Mouse (Mus musculus) heart, embryonic 14.5 days (tissue): ENCODE measurements around the gene Map3k3. TPM values are rescaled to one million over a fixed set of nuclear protein-coding genes. Genes with fewer than 3 reads are reported as not detected.

Source experiments
- ATAC-seq: fragments of 200-750 bp; cut with Nextera tagmentation; 2 replicates; pipeline ENCODE4 v1.8.0; 2017; ENCODE audit warnings: low read depth, moderate TSS enrichment; ENCODE audit not compliant: insufficient number of reproducible peaks, insufficient read depth, low FRiP score
- H3K27ac ChIP-seq, 2 experiments: fragments of 200-500 bp in 1 of 2; fragments of 300-500 bp in 1 of 2; sonication (generic) in 1 of 2; replicated peaks in 1 of 2; 2 replicates each; pipeline ENCODE4 v1.5.1; 2012 to 2014; ENCODE audit warnings: low read depth in 2 of 2, low read length in 2 of 2, control low read depth in 1 of 2, mild to moderate bottlenecking in 1 of 2, mixed read lengths in 1 of 2; ENCODE audit not compliant: control insufficient read depth in 1 of 2, insufficient read depth in 1 of 2
- H3K27me3 ChIP-seq: fragments of 300-500 bp; sonication (generic); 2 replicates; pipeline ENCODE4 v1.6.1; 2014; ENCODE audit warnings: mild to moderate bottlenecking, low read length, control low read depth; ENCODE audit not compliant: control insufficient read depth, insufficient read depth
- H3K36me3 ChIP-seq: fragments of 300-500 bp; sonication (generic); 2 replicates; pipeline ENCODE4 v1.6.1; 2014; ENCODE audit warnings: mild to moderate bottlenecking, control low read depth, low read length, mixed read lengths; ENCODE audit not compliant: control insufficient read depth, insufficient read depth
- H3K4me1 ChIP-seq, 2 experiments: fragments of 200-500 bp in 1 of 2; fragments of 300-500 bp in 1 of 2; sonication (generic) in 1 of 2; 2 replicates each; pipeline ENCODE4 v1.6.1; 2012 to 2014; ENCODE audit warnings: low read length in 2 of 2, control low read depth in 1 of 2, mixed read lengths in 1 of 2; ENCODE audit not compliant: control insufficient read depth in 2 of 2, insufficient read depth in 2 of 2
- H3K4me2 ChIP-seq: fragments of 300-500 bp; sonication (generic); 2 replicates; pipeline ENCODE4 v1.6.1; 2014; ENCODE audit warnings: mild to moderate bottlenecking, low read length
- H3K4me3 ChIP-seq, 2 experiments: fragments of 200-500 bp in 1 of 2; fragments of 300-500 bp in 1 of 2; sonication (generic) in 1 of 2; 2 replicates each; pipeline ENCODE4 v1.5.1; 2012 to 2014; ENCODE audit warnings: low read length in 2 of 2, mild to moderate bottlenecking in 2 of 2, control low read depth in 1 of 2, low read depth in 1 of 2, moderate library complexity in 1 of 2; ENCODE audit not compliant: control insufficient read depth in 1 of 2, insufficient read depth in 1 of 2
- H3K9ac ChIP-seq: fragments of 300-500 bp; sonication (generic); 2 replicates; pipeline ENCODE4 v1.6.1; 2014; ENCODE audit warnings: mild to moderate bottlenecking, low read length
- H3K9me3 ChIP-seq: fragments of 300-500 bp; sonication (generic); 2 replicates; pipeline ENCODE4 v1.6.1; 2016; ENCODE audit warnings: low read length, control low read depth; ENCODE audit not compliant: control insufficient read depth
- WGBS: fragments of 180-500 bp; shearing (Covaris S2); extraction: QIAGEN DNeasy Blood & Tissue Kit; methylation state at CpG from one replicate; pipeline ENCODE4 v1.1.7; 2014; 5-methylcytosine and 5-hydroxymethylcytosine counted together
- polyA plus RNA-seq: library from polyadenylated mRNA; unstranded; fragments of >200 nt; fragmentation: Nextera tagmentation; extraction: Ambion mirVana; gene quantifications from 2 replicates; pipeline ENCODE4 v1.2.1, GENCODE M21; 2014

Gene Map3k3
- polyA plus RNA-seq, 1 experiment from 2014 or later, result 28.6 TPM

DNA sequence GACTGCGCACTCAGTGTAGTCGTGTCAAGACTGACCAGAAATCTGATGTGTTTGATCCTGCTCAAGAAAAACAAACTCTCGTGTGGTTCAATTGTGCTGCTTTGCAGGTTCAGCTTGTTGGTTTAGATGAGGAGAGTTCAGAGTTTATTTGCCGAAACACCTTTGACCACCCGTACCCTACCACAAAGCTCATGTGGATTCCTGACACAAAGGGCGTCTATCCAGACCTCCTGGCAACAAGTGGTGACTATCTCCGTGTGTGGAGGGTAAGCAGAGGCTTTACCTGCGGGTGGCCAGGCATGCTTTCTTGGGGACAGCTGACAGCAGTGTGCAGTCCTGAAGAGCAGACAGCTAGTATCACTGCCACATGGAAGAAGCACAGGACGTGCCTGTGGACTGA, 37.8 kb upstream of the Map3k3 start:
- Histone ChIP-seq H3K27me3 (no peaks in the 10 kb centered on the region), H3K4me1 (no peaks in the 10 kb centered on the region; a peak in 1 of 4 replicates), H3K36me3 (peaks cover 50% of the 10 kb centered on the region), H3K9ac (no peak overlapping the region), H3K4me2 (no peak overlapping the region), H3K9me3 (no peaks in the 10 kb centered on the region), H3K27ac (no peak overlapping the region), H3K4me3 (no peak overlapping the region)
- WGBS, result 81% methylated on average over 9 of the region's 9 CpGs
- ATAC-seq, result no peak

DNA sequence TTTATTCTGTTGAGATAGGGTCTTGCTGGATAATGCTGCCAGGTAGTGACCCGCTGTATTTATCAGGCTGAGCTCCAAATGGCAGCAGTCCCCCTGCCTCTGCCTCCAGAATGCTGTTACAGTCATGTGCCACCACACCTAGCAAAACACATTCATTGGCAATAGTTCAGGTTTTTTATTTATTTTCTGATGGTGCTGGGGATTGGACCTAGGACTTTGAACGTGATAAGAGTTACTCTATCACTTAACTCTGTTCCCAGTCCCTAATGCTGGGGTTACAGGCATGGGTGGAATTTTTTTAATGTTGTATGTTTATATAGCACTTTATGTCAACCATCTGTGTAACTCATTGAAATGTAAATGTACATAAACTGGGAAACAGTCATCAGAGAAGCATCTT, 30.5 kb upstream of the Map3k3 start:
- ATAC-seq, result no peak
- WGBS, result 82% methylated on average over 2 of the region's 2 CpGs

DNA sequence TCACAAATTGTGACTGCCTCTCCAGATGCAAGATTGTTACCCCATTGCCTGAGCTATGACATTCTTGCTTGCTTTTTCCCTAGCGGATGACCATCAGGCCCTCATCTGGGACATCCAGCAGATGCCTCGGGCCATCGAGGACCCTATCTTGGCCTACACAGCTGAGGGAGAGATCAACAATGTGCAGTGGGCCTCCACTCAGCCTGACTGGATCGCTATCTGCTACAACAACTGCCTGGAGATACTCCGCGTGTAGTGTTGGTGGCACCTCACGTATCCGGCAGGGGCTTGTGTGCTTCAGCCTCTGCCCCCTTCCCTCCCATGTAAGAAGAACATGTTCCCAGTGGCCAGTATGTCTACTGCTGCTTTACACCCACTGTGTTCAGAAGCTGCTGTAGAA, 29.8 kb upstream of the Map3k3 start:
- Histone ChIP-seq H3K9ac (no peak overlapping the region), H3K36me3 (peaks cover 99% of the 10 kb centered on the region), H3K4me3 (no peak overlapping the region), H3K27ac (no peak overlapping the region), H3K4me1 (no peaks in the 10 kb centered on the region), H3K9me3 (no peaks in the 10 kb centered on the region), H3K27me3 (no peaks in the 10 kb centered on the region), H3K4me2 (no peak overlapping the region)
- no peak for ATAC-seq
- 88% methylated on average over 8 of the region's 8 CpGs for WGBS

More for the DNA sequence above, 30.5 kb upstream of the Map3k3 start:
- H3K36me3 ChIP-seq, result peaks cover 99% of the 10 kb centered on the region
- no peak overlapping the region for H3K4me2 ChIP-seq
- no peaks in the 10 kb centered on the region for H3K27me3 ChIP-seq
- no peaks in the 10 kb centered on the region for H3K4me1 ChIP-seq
- H3K9ac ChIP-seq, result no peak overlapping the region
- H3K9me3 ChIP-seq, result no peaks in the 10 kb centered on the region
- H3K27ac ChIP-seq, result no peak overlapping the region
- no peak overlapping the region for H3K4me3 ChIP-seq

DNA sequence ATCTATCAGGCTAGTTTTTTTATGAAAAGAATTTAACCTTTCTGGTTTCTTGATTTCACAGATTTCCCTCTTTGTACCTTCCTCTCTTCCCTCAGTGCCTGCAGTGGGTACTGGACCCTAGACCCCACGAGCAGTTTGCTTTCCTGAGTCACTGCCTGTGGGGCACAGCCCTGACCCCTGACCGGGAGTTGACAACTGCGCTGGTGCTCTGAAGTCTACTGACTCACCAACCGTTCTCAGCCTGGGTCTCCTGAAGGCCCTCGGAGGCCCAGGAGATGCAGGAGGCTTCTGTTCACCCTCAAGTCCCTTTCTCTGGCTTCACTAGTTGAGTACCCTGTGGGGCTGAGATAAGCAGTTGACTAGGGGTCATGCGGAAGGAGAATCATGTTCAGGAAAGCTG, 29.1 kb upstream of the Map3k3 start:
- no peaks in the 10 kb centered on the region for H3K9me3 ChIP-seq
- 83% methylated on average over 6 of the region's 6 CpGs for WGBS
- H3K9ac ChIP-seq, result no peak overlapping the region
- H3K4me2 ChIP-seq, result no peak overlapping the region
- H3K4me3 ChIP-seq, result no peak overlapping the region
- no peaks in the 10 kb centered on the region for H3K27me3 ChIP-seq
- peaks cover 97% of the 10 kb centered on the region for H3K36me3 ChIP-seq
- no peak overlapping the region for H3K27ac ChIP-seq
- H3K4me1 ChIP-seq, result no peaks in the 10 kb centered on the region
- ATAC-seq, result no peak

DNA sequence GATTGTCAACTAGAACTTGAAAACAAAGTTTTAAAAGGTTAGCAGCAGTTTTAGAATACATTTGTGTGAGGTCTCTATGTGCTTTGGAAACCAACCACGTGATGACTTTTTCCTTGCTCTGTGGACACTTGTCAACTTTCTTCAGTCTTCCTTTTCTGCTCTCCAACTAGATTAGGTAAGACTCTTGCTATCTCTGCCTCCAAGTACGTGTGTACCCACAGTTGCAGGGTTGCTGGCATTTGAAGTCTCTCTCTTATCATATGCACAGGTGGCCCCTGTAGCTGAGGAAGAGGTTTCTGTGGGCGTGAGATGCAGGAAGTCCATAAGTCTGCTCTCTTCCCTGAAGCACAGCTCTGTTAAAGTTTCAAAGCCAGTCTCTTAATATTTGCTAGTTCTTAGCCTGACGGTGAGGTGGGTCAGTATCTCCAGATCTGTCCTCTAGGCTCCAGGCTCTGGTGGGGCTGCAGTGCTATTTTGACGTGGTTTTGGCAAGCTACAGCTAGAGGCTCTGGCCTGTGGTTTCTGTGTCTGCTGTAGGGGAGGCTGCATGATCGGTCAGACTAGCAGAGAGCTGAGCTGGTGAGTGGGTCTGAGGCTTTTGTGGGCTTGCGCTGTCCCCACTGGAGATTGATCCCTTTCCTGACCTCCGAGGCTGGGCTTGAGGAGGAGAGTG, 27.5 kb upstream of the Map3k3 start:
- Histone ChIP-seq H3K9me3 (no peaks in the 10 kb centered on the region), H3K9ac (no peak overlapping the region), H3K36me3 (peaks cover 83% of the 10 kb centered on the region), H3K4me1 (no peaks in the 10 kb centered on the region), H3K4me3 (no peak overlapping the region), H3K27me3 (no peaks in the 10 kb centered on the region), H3K27ac (no peak overlapping the region), H3K4me2 (no peak overlapping the region)
- WGBS, result 84% methylated on average over 8 of the region's 8 CpGs
- no peak for ATAC-seq

DNA sequence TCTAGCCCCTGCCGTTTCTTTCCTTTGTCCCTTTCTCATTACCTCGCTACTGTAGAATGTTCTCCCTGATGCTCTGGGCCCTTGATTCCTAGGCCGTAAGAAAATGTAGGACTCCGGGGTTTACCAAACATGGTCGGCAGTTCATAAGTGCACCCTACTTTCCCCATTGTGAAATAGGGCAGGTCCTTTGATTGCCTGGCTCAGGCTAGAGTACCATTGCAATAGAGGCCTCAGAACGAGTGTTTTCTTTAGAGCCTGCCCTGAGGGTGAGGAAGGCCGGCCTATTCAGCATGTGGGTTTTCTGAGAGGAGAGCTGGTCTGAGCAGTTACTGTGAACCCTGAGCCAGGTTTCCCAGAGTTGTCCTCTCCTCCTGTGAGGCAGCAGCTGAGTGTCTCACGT, 26.4 kb upstream of the Map3k3 start:
- no peak for ATAC-seq
- Histone ChIP-seq H3K4me1 (no peaks in the 10 kb centered on the region), H3K9ac (no peak overlapping the region), H3K27ac (no peak overlapping the region), H3K36me3 (peaks cover 72% of the 10 kb centered on the region), H3K4me3 (no peak overlapping the region), H3K9me3 (no peaks in the 10 kb centered on the region), H3K4me2 (no peak overlapping the region), H3K27me3 (no peaks in the 10 kb centered on the region)
- WGBS, result 75% methylated on average over 8 of the region's 8 CpGs

DNA sequence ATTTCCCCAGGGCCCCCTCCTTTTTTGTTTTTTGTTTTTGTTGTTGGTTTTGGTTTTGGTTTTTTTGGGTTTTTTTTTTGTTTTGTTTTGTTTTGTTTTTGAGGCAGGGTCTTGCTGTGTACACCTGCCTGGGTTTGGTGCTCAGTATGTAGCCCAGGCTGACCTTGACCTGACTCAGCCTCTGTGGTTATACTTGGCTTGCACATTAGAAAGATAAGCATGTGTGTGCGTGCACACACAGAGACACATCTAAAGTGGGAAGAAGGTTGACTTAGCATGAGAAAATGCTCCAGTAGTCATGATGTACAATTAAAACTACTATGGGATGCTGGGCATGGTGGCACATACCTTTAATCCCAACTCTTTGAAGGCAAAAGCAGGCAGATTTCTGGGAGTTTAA, 23.9 kb upstream of the Map3k3 start:
- no peak for ATAC-seq
- Histone ChIP-seq H3K9ac (no peak overlapping the region), H3K4me2 (no peak overlapping the region), H3K27ac (no peak overlapping the region), H3K36me3 (peaks cover 47% of the 10 kb centered on the region), H3K27me3 (no peaks in the 10 kb centered on the region), H3K9me3 (no peaks in the 10 kb centered on the region), H3K4me3 (no peak overlapping the region), H3K4me1 (0 out of 4 replicates have a peak, but pooled peaks cover 0 to 4% of the 10 kb centered on the region in 2 experiments)
- 65% methylated on average over 1 of the region's 1 CpGs for WGBS

DNA sequence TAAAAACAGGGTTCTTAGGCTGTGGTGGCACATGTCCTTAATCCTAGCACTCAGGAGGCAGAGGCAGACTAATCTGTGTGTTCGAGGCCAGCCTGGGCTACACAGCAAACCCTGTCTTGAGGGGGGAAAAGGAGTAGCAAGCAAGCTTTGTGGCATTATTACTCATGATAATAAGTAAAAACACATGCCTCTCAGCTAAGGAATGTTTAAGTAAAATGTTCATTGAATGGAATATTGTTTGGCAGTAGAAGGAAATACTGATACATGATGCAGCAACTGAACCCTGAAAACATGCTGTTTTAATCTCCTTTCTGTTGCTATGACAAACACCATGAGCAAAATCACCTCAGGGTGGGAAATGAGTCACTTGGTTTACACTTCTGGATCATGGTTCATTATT, 23.1 kb upstream of the Map3k3 start:
- Histone ChIP-seq H3K4me1 (0 out of 4 replicates have a peak, but pooled peaks cover 0 to 4% of the 10 kb centered on the region in 2 experiments), H3K4me3 (no peak overlapping the region), H3K27me3 (no peaks in the 10 kb centered on the region), H3K36me3 (peaks cover 39% of the 10 kb centered on the region), H3K9ac (no peak overlapping the region), H3K27ac (no peak overlapping the region), H3K9me3 (no peaks in the 10 kb centered on the region), H3K4me2 (no peak overlapping the region)
- 82% methylated on average over 1 of the region's 1 CpGs for WGBS
- ATAC-seq, result no peak
